Mouse (Mus musculus) embryonic facial prominence, embryonic 13.5 days (tissue): ENCODE results near the gene Coasy. TPM values are rescaled to one million over a fixed set of nuclear protein-coding genes. Genes with fewer than 3 reads are reported as not detected.

ENCODE experiments used
- polyA plus RNA-seq: library from polyadenylated mRNA; unstranded; fragments of >200 nt; fragmentation: Nextera tagmentation; extraction: Ambion mirVana; gene quantifications from 2 replicates; pipeline ENCODE4 v1.2.1, GENCODE M21; 2015

Coasy gene
- polyA plus RNA-seq, 1 experiment from 2014 or later = 43.8 TPM

Other genes with a start within 250 kb of the Coasy start
- 19.1 and 19.9 TPM in 2 replicates for gene Stat5b, start 231.8 kb upstream of the Coasy start, polyA plus RNA-seq
- 4.9 and 6.6 TPM in 2 replicates for gene Stat5a, start 223.2 kb upstream of the Coasy start, polyA plus RNA-seq
- 40.7 and 48.3 TPM in 2 replicates for gene Stat3, start 143.0 kb upstream of the Coasy start, polyA plus RNA-seq
- 152 and 169 TPM in 2 replicates for gene Cavin1, start 111.7 kb upstream of the Coasy start, polyA plus RNA-seq
- gene Atp6v0a1, start 73.1 kb upstream of the Coasy start, polyA plus RNA-seq = 33.2 and 38.8 TPM in 2 replicates
- gene Naglu, start 12.6 kb upstream of the Coasy start, polyA plus RNA-seq = 8.7 and 9.0 TPM in 2 replicates
- 0.15 TPM in 1 of 2 replicates, not detected in the other for gene Hsd17b1, start 4.2 kb upstream of the Coasy start, polyA plus RNA-seq
- 46.8 and 50.9 TPM in 2 replicates for gene Mlx, start 4.7 kb downstream of the Coasy start, polyA plus RNA-seq
- gene Psmc3ip, start 12.9 kb downstream of the Coasy start, polyA plus RNA-seq = 43.5 and 46.1 TPM in 2 replicates
- 19.2 and 21.4 TPM in 2 replicates for gene Retreg3, start 37.3 kb downstream of the Coasy start, polyA plus RNA-seq
- gene Tubg1, start 37.4 kb downstream of the Coasy start, polyA plus RNA-seq = 69.7 and 77.2 TPM in 2 replicates
- 12.6 and 12.9 TPM in 2 replicates for gene Tubg2, start 73.3 kb downstream of the Coasy start, polyA plus RNA-seq
- 0.50 and 1.2 TPM in 2 replicates for gene Cntnap1, start 88.0 kb downstream of the Coasy start, polyA plus RNA-seq
- 9.7 and 10.2 TPM in 2 replicates for gene Plekhh3, start 88.8 kb downstream of the Coasy start, polyA plus RNA-seq
- 0.15 and 0.27 TPM in 2 replicates for gene Ccr10, start 92.9 kb downstream of the Coasy start, polyA plus RNA-seq
- 16.9 and 19.8 TPM in 2 replicates for gene Ezh1, start 143.9 kb downstream of the Coasy start, polyA plus RNA-seq
- gene Ramp2, start 163.5 kb downstream of the Coasy start, polyA plus RNA-seq = 84.9 and 92.3 TPM in 2 replicates
- gene Vps25, start 171.1 kb downstream of the Coasy start, polyA plus RNA-seq = 106 and 118 TPM in 2 replicates
- 9.8 and 10.9 TPM in 2 replicates for gene Wnk4, start 178.0 kb downstream of the Coasy start, polyA plus RNA-seq
- gene Cntd1, start 196.4 kb downstream of the Coasy start, polyA plus RNA-seq = 1.7 and 2.3 TPM in 2 replicates
- 193 and 196 TPM in 2 replicates for gene Coa3, start 196.5 kb downstream of the Coasy start, polyA plus RNA-seq
- gene Becn1, start 219.7 kb downstream of the Coasy start, polyA plus RNA-seq = 129 and 130 TPM in 2 replicates
- 138 and 148 TPM in 2 replicates for gene Psme3, start 233.6 kb downstream of the Coasy start, polyA plus RNA-seq
- gene Aoc2, start 242.5 kb downstream of the Coasy start, polyA plus RNA-seq = 1.3 and 1.7 TPM in 2 replicates
- 0.10 and 0.15 TPM in 2 replicates for gene Aoc3, start 248.0 kb downstream of the Coasy start, polyA plus RNA-seq